ENCODE assay signal across 25 mouse cellular contexts in the genomic region with DNA sequence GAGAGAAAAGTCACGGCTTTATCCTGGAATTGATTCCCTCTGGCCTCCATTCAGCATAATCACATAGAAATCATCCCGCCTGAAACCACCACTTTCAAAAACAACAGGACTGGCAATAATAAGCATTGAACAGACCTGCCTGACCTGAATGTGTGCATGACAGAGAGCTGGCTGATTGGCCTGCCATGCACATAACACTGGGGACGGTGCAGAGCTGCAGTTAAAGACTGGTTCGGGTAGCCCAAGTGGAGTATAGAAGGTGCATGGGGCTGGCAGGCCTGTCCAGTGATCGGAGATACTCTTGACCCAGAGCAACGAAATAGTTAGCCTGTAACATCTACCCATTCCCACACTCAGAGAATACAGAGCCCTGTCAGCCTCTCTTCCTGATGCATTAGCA. TPM values are rescaled to one million over a fixed set of nuclear protein-coding genes. Genes with fewer than 3 reads are reported as not detected.
DNase-seq lines count a peak whose midpoint lies in the region; ATAC-seq and TF ChIP-seq lines count a peak whose summit lies in the region.
"Had no signal": no experiment of that assay in that cellular context is flagged by ENCODE, and none has a peak within 500 bp of the region (broad histone marks: within the 10 kb centered on the region; RNA-seq: fewer than 3 reads in every experiment).

No protein-coding gene starts in this region.

- ATAC-seq in hindbrain, embryonic 13.5 days (ENCODE audit: low FRiP score), result no peak
- ATAC-seq in hindbrain, postnatal 0 days, result no peak
- ATAC-seq in midbrain, embryonic 12.5 days (ENCODE audit: low FRiP score, low read depth), result peak; percentile 19; the same call in 1 of the 2 replicates
- ATAC-seq in midbrain, embryonic 14.5 days (ENCODE audit: low FRiP score, low TSS enrichment), result no peak
- ATAC-seq in midbrain, postnatal 0 days (ENCODE audit: low FRiP score), result 0 out of 2 replicates have a peak, but pooled peaks have one; percentile 35
- ATAC-seq in intestine, embryonic 16.5 days, result no peak
- ATAC-seq: CD4-positive, CD25-positive, alpha-beta regulatory T cell, adult 4 months; forebrain, postnatal 0 days had no signal

- H3K9ac ChIP-seq in hindbrain, embryonic 13.5 days, result 0 out of 2 replicates have a peak overlapping the region, but pooled peaks have one; percentile 5
- no peak overlapping the region for H3K9ac ChIP-seq in hindbrain, postnatal 0 days (replicated peaks; ENCODE audit: low read length)
- no peak overlapping the region for H3K9ac ChIP-seq in midbrain, embryonic 12.5 days (replicated peaks)
- 0 out of 2 replicates have a peak overlapping the region, but pooled peaks have one; percentile 5 for H3K9ac ChIP-seq in midbrain, embryonic 14.5 days (replicated peaks; ENCODE audit: low read length)
- H3K9ac ChIP-seq in midbrain, postnatal 0 days (replicated peaks; ENCODE audit: low read length, poor library complexity, severe bottlenecking), result no peak overlapping the region
- H3K9ac ChIP-seq in intestine, embryonic 16.5 days (ENCODE audit: low read depth, low read length), result no peak overlapping the region
- H3K9ac ChIP-seq: embryonic facial prominence, embryonic 13.5 days; forebrain, postnatal 0 days; heart, embryonic 13.5 days; hindbrain, embryonic 15.5 days had no signal

- no peaks in the 10 kb centered on the region for H3K27me3 ChIP-seq in hindbrain, embryonic 13.5 days
- no peaks in the 10 kb centered on the region for H3K27me3 ChIP-seq in hindbrain, postnatal 0 days (ENCODE audit: insufficient read depth, low read length)
- no peaks in the 10 kb centered on the region for H3K27me3 ChIP-seq in midbrain, embryonic 12.5 days
- H3K27me3 ChIP-seq in midbrain, embryonic 14.5 days (ENCODE audit: control insufficient read depth, insufficient read depth, low read length), result no peaks in the 10 kb centered on the region
- no peaks in the 10 kb centered on the region for H3K27me3 ChIP-seq in midbrain, postnatal 0 days (ENCODE audit: insufficient read depth, low read length)
- H3K27me3 ChIP-seq in intestine, embryonic 16.5 days (replicated peaks; ENCODE audit: control insufficient read depth, insufficient read depth, low read length), result no peaks in the 10 kb centered on the region
- H3K27me3 ChIP-seq: embryonic facial prominence, embryonic 13.5 days; heart, embryonic 13.5 days; hindbrain, embryonic 15.5 days had no signal

- H3K36me3 ChIP-seq in hindbrain, embryonic 13.5 days, result peaks cover 27% of the 10 kb centered on the region
- peaks cover 7% of the 10 kb centered on the region for H3K36me3 ChIP-seq in hindbrain, postnatal 0 days (ENCODE audit: insufficient read depth, low read length)
- peaks cover 9% of the 10 kb centered on the region; the same call in 1 of the 2 replicates for H3K36me3 ChIP-seq in midbrain, embryonic 12.5 days
- H3K36me3 ChIP-seq in midbrain, embryonic 14.5 days (ENCODE audit: control insufficient read depth, insufficient read depth, low read length), result peaks cover 19% of the 10 kb centered on the region; the same call in 1 of the 2 replicates
- peaks cover 14% of the 10 kb centered on the region for H3K36me3 ChIP-seq in midbrain, postnatal 0 days (ENCODE audit: insufficient read depth, low read length)
- 0 out of 2 replicates have a peak, but pooled peaks cover 3% of the 10 kb centered on the region for H3K36me3 ChIP-seq in intestine, embryonic 16.5 days (ENCODE audit: control insufficient read depth, insufficient read depth, low read length)

- 64% methylated on average over 6 of the region's 6 CpGs for WGBS in hindbrain, embryonic 13.5 days
- WGBS in hindbrain, postnatal 0 days, result 68% methylated on average over 6 of the region's 6 CpGs
- WGBS in midbrain, embryonic 12.5 days, result 57% methylated on average over 6 of the region's 6 CpGs
- WGBS in midbrain, embryonic 14.5 days, result 51% methylated on average over 6 of the region's 6 CpGs
- 55% methylated on average over 6 of the region's 6 CpGs for WGBS in midbrain, postnatal 0 days
- WGBS in intestine, embryonic 16.5 days, result 89% methylated on average over 6 of the region's 6 CpGs

- H3K4me2 ChIP-seq in hindbrain, embryonic 13.5 days, result no peak overlapping the region
- H3K4me2 ChIP-seq in hindbrain, postnatal 0 days (ENCODE audit: low read depth, low read length), result no peak overlapping the region
- no peak overlapping the region for H3K4me2 ChIP-seq in midbrain, embryonic 12.5 days (replicated peaks)
- no peak overlapping the region for H3K4me2 ChIP-seq in midbrain, embryonic 14.5 days (ENCODE audit: low read length)
- no peak overlapping the region for H3K4me2 ChIP-seq in midbrain, postnatal 0 days (ENCODE audit: low read depth, low read length, poor library complexity, severe bottlenecking)
- H3K4me2 ChIP-seq in intestine, embryonic 16.5 days (ENCODE audit: low read depth, low read length), result no peak overlapping the region
- H3K4me2 ChIP-seq: embryonic facial prominence, embryonic 13.5 days; heart, embryonic 13.5 days; hindbrain, embryonic 15.5 days had no signal

- peak overlapping the region; percentile 58 for H3K27ac ChIP-seq in hindbrain, embryonic 13.5 days
- H3K27ac ChIP-seq in hindbrain, postnatal 0 days, result no peak overlapping the region
- H3K27ac ChIP-seq in midbrain, embryonic 12.5 days (replicated peaks), result no peak overlapping the region
- H3K27ac ChIP-seq in midbrain, embryonic 14.5 days (replicated peaks; ENCODE audit: low read depth, low read length), result no peak overlapping the region
- H3K27ac ChIP-seq in midbrain, postnatal 0 days (ENCODE audit: low read depth, low read length), result no peak overlapping the region
- no peak overlapping the region for H3K27ac ChIP-seq in intestine, embryonic 16.5 days (ENCODE audit: low read length)
- H3K27ac ChIP-seq: embryonic facial prominence, embryonic 10.5 days; embryonic facial prominence, embryonic 13.5 days; gastrocnemius, adult 2 months; heart, embryonic 13.5 days; hindbrain, embryonic 15.5 days had no signal

- H3K9me3 ChIP-seq in hindbrain, embryonic 13.5 days, result no peaks in the 10 kb centered on the region
- no peaks in the 10 kb centered on the region for H3K9me3 ChIP-seq in hindbrain, postnatal 0 days (ENCODE audit: low read length)
- H3K9me3 ChIP-seq in midbrain, embryonic 12.5 days, result no peaks in the 10 kb centered on the region
- H3K9me3 ChIP-seq in midbrain, embryonic 14.5 days (ENCODE audit: control insufficient read depth, low read length), result no peaks in the 10 kb centered on the region
- H3K9me3 ChIP-seq in midbrain, postnatal 0 days (ENCODE audit: low read length), result no peaks in the 10 kb centered on the region
- no peaks in the 10 kb centered on the region for H3K9me3 ChIP-seq in intestine, embryonic 16.5 days (ENCODE audit: control insufficient read depth, low read length)
- H3K9me3 ChIP-seq: embryonic facial prominence, embryonic 10.5 days; embryonic facial prominence, embryonic 13.5 days; heart, embryonic 13.5 days; hindbrain, embryonic 15.5 days had no signal

- no peak overlapping the region for H3K4me3 ChIP-seq in hindbrain, embryonic 13.5 days
- H3K4me3 ChIP-seq in hindbrain, postnatal 0 days (ENCODE audit: low read length), result no peak overlapping the region
- no peak overlapping the region for H3K4me3 ChIP-seq in midbrain, embryonic 12.5 days
- no peak overlapping the region for H3K4me3 ChIP-seq in midbrain, embryonic 14.5 days (replicated peaks; ENCODE audit: low read depth, low read length)
- H3K4me3 ChIP-seq in midbrain, postnatal 0 days (ENCODE audit: low read depth, low read length), result no peak overlapping the region
- H3K4me3 ChIP-seq in intestine, embryonic 16.5 days (ENCODE audit: low read length), result no peak overlapping the region
- H3K4me3 ChIP-seq: embryonic facial prominence, embryonic 10.5 days; embryonic facial prominence, embryonic 13.5 days; erythroblast, embryonic 14.5 days; gastrocnemius, adult 2 months; heart, embryonic 13.5 days; hindbrain, embryonic 15.5 days had no signal

- TF ChIP-seq CTCF in hindbrain, postnatal 0 days (IDR thresholded peaks at IDR 0.05; ENCODE audit: low read depth), result no peak
- no peak for TF ChIP-seq CTCF in midbrain, postnatal 0 days (IDR thresholded peaks at IDR 0.05)

- no peak for DNase-seq in hindbrain, postnatal 0 days (ENCODE audit: low spot score)
- DNase-seq in midbrain, embryonic 14.5 days, result peak; percentile 21
- no peak for DNase-seq in midbrain, postnatal 0 days (ENCODE audit: low spot score)
- DNase-seq in layer of hippocampus, adult 8-10 months (ENCODE audit: low spot score in 2 of 2), result no peak
- DNase-seq: adrenal gland, adult 2 months; adrenal gland, postnatal 14 days; cerebellum, adult 11-12 months; cerebellum, adult 8-10 months; cerebellum, postnatal 36 days; embryo, embryonic 11 days; forebrain, postnatal 0 days; gastrocnemius, adult 2 months; gastrocnemius, postnatal 14 days; heart, adult 18-20 months; heart, postnatal 14 days; heart, postnatal 4 days had no signal

- peaks cover 26% of the 10 kb centered on the region for H3K4me1 ChIP-seq in hindbrain, embryonic 13.5 days (replicated peaks)
- H3K4me1 ChIP-seq in hindbrain, postnatal 0 days (ENCODE audit: insufficient read depth, low read length), result no peaks in the 10 kb centered on the region
- peaks cover 16% of the 10 kb centered on the region for H3K4me1 ChIP-seq in midbrain, embryonic 12.5 days
- H3K4me1 ChIP-seq in midbrain, embryonic 14.5 days (ENCODE audit: control insufficient read depth, insufficient read depth, low read length), result peaks cover 13% of the 10 kb centered on the region
- no peaks in the 10 kb centered on the region for H3K4me1 ChIP-seq in midbrain, postnatal 0 days (ENCODE audit: insufficient read depth, low read length)
- peaks cover under 1% of the 10 kb centered on the region; the same call in 1 of the 2 replicates for H3K4me1 ChIP-seq in intestine, embryonic 16.5 days (ENCODE audit: control insufficient read depth, insufficient read depth, low read length)

RNA-seq across cellular contexts. Expression of gene Sgo2a, which starts 53.6 kb away (rescaled TPM):
- polyA plus RNA-seq in hindbrain, embryonic 13.5 days (2015; fragmentation: Nextera tagmentation; extraction: Ambion mirVana), result 4.3 and 5.6 TPM in 2 replicates
- total RNA-seq in hindbrain, postnatal 0 days (2014; rRNA removed), result 3.5 TPM in 2 replicates
- polyA plus RNA-seq in hindbrain, postnatal 0 days (2015; fragmentation: Nextera tagmentation; extraction: Ambion mirVana), result 2.8 and 4.0 TPM in 2 replicates
- polyA plus RNA-seq in midbrain, embryonic 12.5 days (2016; fragmentation: Nextera tagmentation; extraction: Ambion mirVana), result 21.7 and 23.5 TPM in 2 replicates
- 2.8 and 5.2 TPM in 2 replicates for polyA plus RNA-seq in midbrain, embryonic 14.5 days (2014; fragmentation: Nextera tagmentation; extraction: Ambion mirVana)
- total RNA-seq in midbrain, postnatal 0 days (2014; rRNA removed), result 1.4 and 3.1 TPM in 2 replicates
- polyA plus RNA-seq in midbrain, postnatal 0 days (2015; fragmentation: Nextera tagmentation; extraction: Ambion mirVana), result 1.1 and 1.4 TPM in 2 replicates
- 9.4 and 11.5 TPM in 2 replicates for polyA plus RNA-seq in intestine, embryonic 16.5 days (2015; fragmentation: Nextera tagmentation; extraction: Ambion mirVana)
- under 1 TPM; 0.36 to 0.67 (median 0.40) TPM for total RNA-seq in layer of hippocampus, adult 8-10 months (2022)

Comparison
In these comparisons a context has a peak if more than half of its experiments do, and no peak if none do; other contexts are left out.
1. ATAC-seq: peak in midbrain, embryonic 12.5 days (single experiment) and midbrain, postnatal 0 days (single experiment); none in hindbrain, embryonic 13.5 days (single experiment), hindbrain, postnatal 0 days (single experiment), midbrain, embryonic 14.5 days (single experiment) and intestine, embryonic 16.5 days (single experiment).
2. H3K9ac ChIP-seq: peak in hindbrain, embryonic 13.5 days (single experiment) and midbrain, embryonic 14.5 days (single experiment); none in hindbrain, postnatal 0 days (single experiment), midbrain, embryonic 12.5 days (single experiment), midbrain, postnatal 0 days (single experiment) and intestine, embryonic 16.5 days (single experiment).